ENCODE assay signal across 11 mouse cellular contexts in genomic region chr13:8784308-8785061, GRCm38 (mm10).
DNase-seq lines count a peak whose midpoint lies in the region; ATAC-seq and TF ChIP-seq lines count a peak whose summit lies in the region.
"Had no signal": no experiment of that assay in that cellular context is flagged by ENCODE, and none has a peak within 500 bp of the region (broad histone marks: within the 10 kb centered on the region; RNA-seq: fewer than 3 reads in every experiment).

No protein-coding gene starts in this region.

- no peak overlapping the region for H3K27ac ChIP-seq in intestine, embryonic 14.5 days (ENCODE audit: low read depth)
- no peak overlapping the region for H3K27ac ChIP-seq in intestine, embryonic 15.5 days
- H3K27ac ChIP-seq in forebrain, embryonic 16.5 days (ENCODE audit: low read length): no peak overlapping the region
- no peak overlapping the region for H3K27ac ChIP-seq in midbrain, embryonic 15.5 days
- no peak overlapping the region for H3K27ac ChIP-seq in kidney, embryonic 15.5 days
- H3K27ac ChIP-seq: liver, embryonic 13.5 days; stomach, postnatal 0 days had no signal

- H3K9me3 ChIP-seq in intestine, embryonic 14.5 days (ENCODE audit: control insufficient read depth, low read length): no peaks in the 10 kb centered on the region
- no peaks in the 10 kb centered on the region for H3K9me3 ChIP-seq in intestine, embryonic 15.5 days
- H3K9me3 ChIP-seq in forebrain, embryonic 16.5 days (ENCODE audit: control insufficient read depth, low read length): no peaks in the 10 kb centered on the region
- no peaks in the 10 kb centered on the region for H3K9me3 ChIP-seq in midbrain, embryonic 15.5 days
- H3K9me3 ChIP-seq in kidney, embryonic 15.5 days (replicated peaks): no peaks in the 10 kb centered on the region
- H3K9me3 ChIP-seq: liver, embryonic 13.5 days had no signal

- H3K4me3 ChIP-seq in intestine, embryonic 14.5 days (ENCODE audit: low read depth, low read length): no peak overlapping the region
- no peak overlapping the region for H3K4me3 ChIP-seq in intestine, embryonic 15.5 days (replicated peaks)
- H3K4me3 ChIP-seq in forebrain, embryonic 16.5 days (replicated peaks; ENCODE audit: low read length): no peak overlapping the region
- H3K4me3 ChIP-seq in midbrain, embryonic 15.5 days: no peak overlapping the region
- no peak overlapping the region for H3K4me3 ChIP-seq in kidney, embryonic 15.5 days (replicated peaks)
- H3K4me3 ChIP-seq: liver, embryonic 13.5 days had no signal

- TF ChIP-seq POLR2A in brain, embryonic 14.5 days (IDR thresholded peaks at IDR 0.05; ENCODE audit: borderline replicate concordance, extremely low read depth, insufficient read depth, insufficient read length, poor library complexity, severe bottlenecking): no peak

- peak overlapping the region; percentile 23 for H3K4me2 ChIP-seq in intestine, embryonic 14.5 days (ENCODE audit: low read length)
- no peak overlapping the region for H3K4me2 ChIP-seq in intestine, embryonic 15.5 days (replicated peaks)
- H3K4me2 ChIP-seq in forebrain, embryonic 16.5 days (ENCODE audit: low read length): 0 out of 2 replicates have a peak overlapping the region, but pooled peaks have one; percentile 12
- peak overlapping the region; percentile 35 for H3K4me2 ChIP-seq in midbrain, embryonic 15.5 days
- H3K4me2 ChIP-seq in kidney, embryonic 15.5 days: no peak overlapping the region
- H3K4me2 ChIP-seq: heart, embryonic 11.5 days; liver, embryonic 13.5 days had no signal

- no peaks in the 10 kb centered on the region for H3K36me3 ChIP-seq in intestine, embryonic 14.5 days (ENCODE audit: control insufficient read depth, insufficient read depth, low read length)
- H3K36me3 ChIP-seq in intestine, embryonic 15.5 days: no peaks in the 10 kb centered on the region
- H3K36me3 ChIP-seq in forebrain, embryonic 16.5 days (ENCODE audit: control insufficient read depth, insufficient read depth): no peaks in the 10 kb centered on the region
- H3K36me3 ChIP-seq in midbrain, embryonic 15.5 days (replicated peaks): no peaks in the 10 kb centered on the region
- H3K36me3 ChIP-seq in kidney, embryonic 15.5 days: no peaks in the 10 kb centered on the region
- H3K36me3 ChIP-seq: liver, embryonic 13.5 days had no signal

- H3K27me3 ChIP-seq in intestine, embryonic 14.5 days (replicated peaks; ENCODE audit: control insufficient read depth, insufficient read depth, low read length): no peaks in the 10 kb centered on the region
- no peaks in the 10 kb centered on the region for H3K27me3 ChIP-seq in intestine, embryonic 15.5 days (replicated peaks)
- 0 out of 2 replicates have a peak, but pooled peaks cover 2% of the 10 kb centered on the region for H3K27me3 ChIP-seq in forebrain, embryonic 16.5 days (replicated peaks; ENCODE audit: control insufficient read depth, insufficient read depth, low read length)
- H3K27me3 ChIP-seq in midbrain, embryonic 15.5 days (replicated peaks): no peaks in the 10 kb centered on the region
- peaks cover 6% of the 10 kb centered on the region; the same call in 1 of the 2 replicates for H3K27me3 ChIP-seq in kidney, embryonic 15.5 days
- H3K27me3 ChIP-seq: liver, embryonic 13.5 days had no signal

- no peak for ATAC-seq in intestine, embryonic 14.5 days (replicated peaks; ENCODE audit: low FRiP score, low TSS enrichment, low read depth)
- no peak for ATAC-seq in intestine, embryonic 15.5 days
- ATAC-seq in forebrain, embryonic 16.5 days: peak; percentile 74
- ATAC-seq in midbrain, embryonic 15.5 days (replicated peaks): peak; percentile 64
- no peak for ATAC-seq in kidney, embryonic 15.5 days (replicated peaks; ENCODE audit: low FRiP score)
- ATAC-seq: lung, postnatal 0 days had no signal

- no peak for TF ChIP-seq CTCF in brain, embryonic 14.5 days (IDR thresholded peaks at IDR 0.05; ENCODE audit: borderline replicate concordance, extremely low read depth, insufficient read depth, insufficient read length)

- DNase-seq in intestine, embryonic 14.5 days (ENCODE audit: low spot score): no peak
- peak; percentile 67 for DNase-seq in brain, embryonic 14.5 days (ENCODE audit: low read depth)
- no peak for DNase-seq in embryo, embryonic 10 days (ENCODE audit: low spot score)

- no peak overlapping the region for H3K9ac ChIP-seq in intestine, embryonic 14.5 days (ENCODE audit: low read length)
- H3K9ac ChIP-seq in intestine, embryonic 15.5 days: no peak overlapping the region
- no peak overlapping the region for H3K9ac ChIP-seq in forebrain, embryonic 16.5 days (replicated peaks; ENCODE audit: low read depth, low read length)
- no peak overlapping the region for H3K9ac ChIP-seq in midbrain, embryonic 15.5 days
- no peak overlapping the region for H3K9ac ChIP-seq in kidney, embryonic 15.5 days
- H3K9ac ChIP-seq: liver, embryonic 13.5 days had no signal

- WGBS in intestine, embryonic 14.5 days: 61% methylated on average over 14 of the region's 14 CpGs
- WGBS in intestine, embryonic 15.5 days: 66% methylated on average over 14 of the region's 14 CpGs
- WGBS in forebrain, embryonic 16.5 days: 69% methylated on average over 14 of the region's 14 CpGs
- 73% methylated on average over 14 of the region's 14 CpGs for WGBS in midbrain, embryonic 15.5 days
- WGBS in kidney, embryonic 15.5 days: 82% methylated on average over 14 of the region's 14 CpGs

- H3K4me1 ChIP-seq in intestine, embryonic 14.5 days (replicated peaks; ENCODE audit: control insufficient read depth, insufficient read depth, low read length): no peaks in the 10 kb centered on the region
- H3K4me1 ChIP-seq in intestine, embryonic 15.5 days (replicated peaks): no peaks in the 10 kb centered on the region
- H3K4me1 ChIP-seq in forebrain, embryonic 16.5 days (replicated peaks; ENCODE audit: control insufficient read depth, insufficient read depth, low read length): 0 out of 2 replicates have a peak, but pooled peaks cover 3% of the 10 kb centered on the region
- H3K4me1 ChIP-seq in midbrain, embryonic 15.5 days: peaks cover 4% of the 10 kb centered on the region
- 0 out of 2 replicates have a peak, but pooled peaks cover 2% of the 10 kb centered on the region for H3K4me1 ChIP-seq in kidney, embryonic 15.5 days
- H3K4me1 ChIP-seq: liver, embryonic 13.5 days had no signal

Comparison
In these comparisons a context has a peak if more than half of its experiments do, and no peak if none do; other contexts are left out.
1. H3K4me2 ChIP-seq: peak in intestine, embryonic 14.5 days (single experiment), forebrain, embryonic 16.5 days (single experiment) and midbrain, embryonic 15.5 days (single experiment); none in intestine, embryonic 15.5 days (single experiment) and kidney, embryonic 15.5 days (single experiment).
2. ATAC-seq: peak in forebrain, embryonic 16.5 days (single experiment) and midbrain, embryonic 15.5 days (single experiment); none in intestine, embryonic 14.5 days (single experiment), intestine, embryonic 15.5 days (single experiment) and kidney, embryonic 15.5 days (single experiment).